Mouse (Mus musculus) MEL-GATA-1-ER (cell line): Measurements from ENCODE around the gene Pde4dip.
A peak's percentile ranks its signal among the peaks of the same experiment; 100 is the strongest.

ENCODE experiments used
- DNase-seq: peaks from one replicate; pipeline ENCODE4 v3.0.0-alpha.2; 2012; ENCODE audit warnings: low read depth; ENCODE audit errors: extremely low read depth

Pde4dip gene

GRCm38 (mm10) chr3:97844821-97845201 is 43.7 kb downstream of the Pde4dip start:
- DNase-seq: no peak

- DNase-seq: no peak
Measured at GRCm38 (mm10) chr3:97844163-97844820, 44.2 kb downstream of the Pde4dip start.

GRCm38 (mm10) chr3:97842641-97843040 is 45.9 kb downstream of the Pde4dip start:
- no peak for DNase-seq

- peak; percentile 39 for DNase-seq
Measured at GRCm38 (mm10) chr3:97840439-97840838, 48.1 kb downstream of the Pde4dip start.

- no peak for DNase-seq
Measured at GRCm38 (mm10) chr3:97835888-97836287, 52.6 kb downstream of the Pde4dip start.

GRCm38 (mm10) chr3:97834625-97835024 is 53.9 kb downstream of the Pde4dip start:
- DNase-seq: no peak

GRCm38 (mm10) chr3:97831564-97832320 is 56.8 kb downstream of the Pde4dip start:
- peak; percentile 89 for DNase-seq

- no peak for DNase-seq
Measured at GRCm38 (mm10) chr3:97830622-97831021, 57.9 kb downstream of the Pde4dip start.

GRCm38 (mm10) chr3:97830122-97830521 is 58.4 kb downstream of the Pde4dip start:
- no peak for DNase-seq

GRCm38 (mm10) chr3:97828286-97828685 is 60.2 kb downstream of the Pde4dip start:
- no peak for DNase-seq

- DNase-seq: no peak
Measured at GRCm38 (mm10) chr3:97825246-97825645, 63.3 kb downstream of the Pde4dip start.

GRCm38 (mm10) chr3:97824744-97825143 is 63.8 kb downstream of the Pde4dip start:
- DNase-seq: no peak

GRCm38 (mm10) chr3:97824011-97824711 is 64.3 kb downstream of the Pde4dip start:
- DNase-seq: no peak

- DNase-seq: no peak
Measured at GRCm38 (mm10) chr3:97823438-97823837, 65.1 kb downstream of the Pde4dip start.

- DNase-seq: no peak
Measured at GRCm38 (mm10) chr3:97819050-97819449, 69.5 kb downstream of the Pde4dip start.

- no peak for DNase-seq
Measured at GRCm38 (mm10) chr3:97818383-97818982, 70.0 kb downstream of the Pde4dip start.

GRCm38 (mm10) chr3:97811651-97812399 is 76.7 kb downstream of the Pde4dip start:
- DNase-seq: no peak

GRCm38 (mm10) chr3:97811158-97811557 is 77.3 kb downstream of the Pde4dip start:
- DNase-seq: no peak

- no peak for DNase-seq
Measured at GRCm38 (mm10) chr3:97810334-97810733, 78.2 kb downstream of the Pde4dip start.

GRCm38 (mm10) chr3:97805559-97805958 is 82.9 kb downstream of the Pde4dip start:
- no peak for DNase-seq

- no peak for DNase-seq
Measured at GRCm38 (mm10) chr3:97803675-97804074, 84.8 kb downstream of the Pde4dip start.
